Mouse (Mus musculus) left cerebral cortex, adult 18-20 months (tissue): Measurements from ENCODE around the gene Vps4a. TPM values are rescaled to one million over a fixed set of nuclear protein-coding genes. Genes with fewer than 3 reads are reported as not detected.

ENCODE experiments used
- DNase-seq, 2 experiments: peaks; one replicate each; pipeline ENCODE4 v3.0.0; 2021 to 2022; ENCODE audit warnings: low spot score in 2 of 2, mixed read lengths in 1 of 2
- total RNA-seq, 2 experiments: library from RNA; stranded (reverse); gene quantifications; 2 replicates each; pipeline ENCODE4 v1.2.3; 2021

The Vps4a gene
- total RNA-seq, 2 experiments from 2014 or later: 116 to 126 TPM

DNA sequence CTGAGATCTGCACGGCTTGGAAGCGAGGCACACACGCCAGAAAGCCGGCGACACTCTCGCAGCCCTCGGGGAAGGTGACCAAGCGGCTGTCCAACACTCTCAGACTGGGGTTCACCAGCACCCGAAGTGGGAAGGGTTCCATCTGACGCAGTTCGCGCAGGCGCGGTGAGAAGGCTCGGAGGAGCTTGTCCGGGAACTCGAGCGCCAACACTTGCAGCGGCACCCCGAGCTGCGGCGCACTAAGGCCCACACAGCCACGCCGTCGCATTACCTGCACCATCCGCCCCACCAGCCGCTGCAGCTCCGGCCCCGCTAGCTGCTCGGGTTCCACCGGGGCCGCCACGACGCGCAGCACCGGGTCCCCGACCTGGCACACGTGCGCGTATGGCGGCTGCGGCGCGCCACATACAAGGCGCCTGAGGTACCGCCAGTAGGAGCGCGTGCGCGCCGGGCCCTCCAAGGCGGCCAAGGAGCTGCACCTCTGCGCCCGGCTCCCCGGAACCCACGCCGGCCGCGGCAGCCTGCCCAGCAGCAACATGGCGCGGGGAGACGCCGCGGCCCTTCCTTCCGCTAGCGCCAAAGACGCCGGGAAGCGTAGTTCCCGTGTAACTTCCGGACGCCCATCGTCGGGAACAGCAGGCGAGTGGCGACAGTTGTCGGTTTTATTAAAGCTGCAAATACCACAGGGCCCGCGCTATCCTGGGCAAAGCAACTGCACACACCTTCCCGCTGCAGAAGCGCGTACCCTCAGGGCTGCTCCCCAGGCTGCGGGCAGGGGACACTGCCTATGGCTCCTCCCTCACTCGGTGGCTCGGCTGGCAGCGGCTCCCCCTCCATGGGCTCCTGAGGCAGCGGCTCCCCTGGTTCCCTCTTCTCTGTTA is 17.3 kb downstream of the Vps4a start, which contains the start of gene Pdf:
Gene Pdf (minus strand): TSS at position 554 of the 881 bp plus-strand sequence.
- peak; percentile 82 to 87 for DNase-seq

DNA sequence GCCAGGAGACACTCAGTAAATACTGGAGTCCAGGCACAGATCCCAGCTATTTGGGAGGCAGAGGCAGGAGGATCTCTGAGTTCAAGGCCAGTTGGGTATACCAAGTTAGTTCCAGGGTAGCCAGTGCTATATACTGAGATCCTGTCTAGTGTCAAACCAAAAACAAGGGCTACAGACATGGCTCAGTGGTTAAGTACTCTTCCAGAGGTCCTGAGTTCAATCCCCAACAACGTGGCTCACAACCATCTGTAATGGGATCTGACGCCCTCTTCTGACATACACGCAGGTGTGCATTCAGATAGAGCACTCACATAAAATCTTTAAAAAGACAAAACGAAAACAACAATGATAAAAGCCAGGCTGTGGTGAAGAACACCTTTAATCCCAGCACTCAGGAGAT is 18.5 kb downstream of the Vps4a start:
- no peak for DNase-seq

DNA sequence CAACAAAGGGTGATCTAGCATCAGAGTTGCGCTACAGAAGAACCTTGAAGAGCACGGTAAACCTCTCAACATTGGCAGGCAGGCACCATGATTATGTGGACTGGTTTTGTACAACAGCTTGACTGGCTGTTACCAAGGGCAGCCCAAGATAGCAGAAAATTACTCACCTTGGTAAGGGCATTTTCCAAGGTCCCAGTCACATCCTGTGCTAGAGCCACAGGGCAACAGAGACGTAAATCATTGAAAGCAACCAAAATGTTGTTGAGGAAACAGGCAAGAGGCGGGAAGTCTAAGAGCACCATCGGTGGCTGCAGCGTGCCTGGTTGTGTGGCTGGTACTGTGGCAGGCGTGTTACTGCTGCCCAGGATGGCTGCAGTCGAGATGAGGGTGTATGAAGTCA is 21.0 kb downstream of the Vps4a start:
- DNase-seq: no peak

DNA sequence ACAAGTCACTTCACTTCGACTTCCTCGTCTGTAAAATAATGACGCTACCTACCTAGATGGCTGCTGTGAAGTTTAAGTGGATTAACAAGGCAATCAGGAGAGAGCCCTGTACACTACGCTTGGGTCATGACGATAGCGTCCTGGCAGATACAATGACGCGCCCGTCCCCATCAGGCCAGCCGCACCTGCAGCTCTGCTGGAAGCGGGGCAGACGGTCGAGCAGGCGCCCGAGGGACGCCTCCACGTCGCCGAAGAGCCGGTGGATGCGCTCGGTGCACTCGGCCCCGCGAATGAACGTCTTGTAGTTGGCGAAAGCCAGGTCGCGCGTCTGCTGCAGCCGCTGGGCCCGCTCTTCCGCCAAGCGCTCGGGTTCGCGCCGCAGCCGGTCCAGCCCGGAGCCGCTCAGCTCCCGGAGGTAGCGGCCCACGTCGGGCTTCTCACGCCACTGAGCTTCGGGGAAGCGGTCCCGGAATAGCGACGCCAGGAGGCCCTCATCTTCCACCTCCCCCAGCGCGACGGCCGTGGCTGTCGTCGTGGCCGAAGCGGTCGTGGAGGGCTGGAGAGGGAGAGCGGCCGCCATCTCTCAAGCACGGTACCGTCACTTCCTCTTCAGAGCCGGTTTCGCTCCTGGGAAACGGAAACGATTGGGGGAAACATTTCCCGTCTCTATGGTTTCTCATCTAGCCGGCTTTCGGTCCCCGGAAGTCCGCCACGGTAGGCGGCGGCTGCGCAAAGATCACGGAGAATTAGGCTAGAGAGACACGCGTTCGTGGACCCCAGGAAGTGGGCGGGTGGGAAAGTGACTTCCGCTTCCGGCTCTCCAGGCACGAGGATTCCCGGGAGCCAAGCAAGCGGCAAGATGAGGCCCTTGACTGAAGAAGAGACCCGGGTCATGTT is 25.3 kb downstream of the Vps4a start, which contains the start of the genes Cog8 and Nip7:
Gene Cog8 (minus strand): TSS at position 614 of the 897 bp plus-strand sequence.
Gene Nip7 (plus strand): TSS at position 802 of the 897 bp plus-strand sequence.
- peak; percentile 96 to 98 for DNase-seq

DNA sequence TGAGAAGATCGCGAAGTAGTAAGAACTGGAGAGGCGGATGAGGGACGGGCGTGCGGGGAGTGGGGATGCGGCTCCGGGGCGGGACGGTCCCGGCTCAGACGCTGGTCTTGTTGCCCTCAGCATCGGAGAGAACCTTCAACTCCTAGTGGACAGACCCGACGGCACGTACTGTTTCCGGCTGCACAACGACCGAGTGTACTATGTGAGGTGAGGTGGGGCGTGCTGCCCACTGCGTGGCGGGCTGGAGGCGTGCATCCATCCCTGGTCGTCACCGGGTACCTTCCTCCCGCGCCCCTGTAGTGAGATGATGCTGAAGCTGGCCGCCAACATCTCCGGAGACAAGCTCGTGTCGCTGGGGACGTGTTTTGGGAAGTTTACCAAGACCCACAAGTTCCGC is 25.9 kb downstream of the Vps4a start:
- DNase-seq: no peak

DNA sequence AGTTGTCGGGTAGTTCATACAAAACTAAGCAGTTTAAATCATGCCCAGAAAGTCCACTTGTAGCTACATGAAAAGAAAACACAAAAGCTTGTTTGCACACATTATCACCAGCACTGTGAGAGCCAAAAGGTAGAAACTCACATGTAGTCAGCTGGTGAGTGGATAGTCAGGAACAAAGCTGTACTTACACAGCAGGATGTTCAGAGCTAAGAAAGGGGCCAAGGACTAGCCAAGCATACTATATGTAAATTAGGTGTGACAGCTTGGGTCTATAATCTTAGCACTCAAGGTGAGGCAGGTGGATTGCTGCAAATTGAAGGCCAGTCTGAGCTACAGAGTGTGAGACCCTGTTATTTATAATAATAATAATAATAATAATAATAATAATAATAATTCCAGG is 31.6 kb downstream of the Vps4a start:
- no peak for DNase-seq

DNA sequence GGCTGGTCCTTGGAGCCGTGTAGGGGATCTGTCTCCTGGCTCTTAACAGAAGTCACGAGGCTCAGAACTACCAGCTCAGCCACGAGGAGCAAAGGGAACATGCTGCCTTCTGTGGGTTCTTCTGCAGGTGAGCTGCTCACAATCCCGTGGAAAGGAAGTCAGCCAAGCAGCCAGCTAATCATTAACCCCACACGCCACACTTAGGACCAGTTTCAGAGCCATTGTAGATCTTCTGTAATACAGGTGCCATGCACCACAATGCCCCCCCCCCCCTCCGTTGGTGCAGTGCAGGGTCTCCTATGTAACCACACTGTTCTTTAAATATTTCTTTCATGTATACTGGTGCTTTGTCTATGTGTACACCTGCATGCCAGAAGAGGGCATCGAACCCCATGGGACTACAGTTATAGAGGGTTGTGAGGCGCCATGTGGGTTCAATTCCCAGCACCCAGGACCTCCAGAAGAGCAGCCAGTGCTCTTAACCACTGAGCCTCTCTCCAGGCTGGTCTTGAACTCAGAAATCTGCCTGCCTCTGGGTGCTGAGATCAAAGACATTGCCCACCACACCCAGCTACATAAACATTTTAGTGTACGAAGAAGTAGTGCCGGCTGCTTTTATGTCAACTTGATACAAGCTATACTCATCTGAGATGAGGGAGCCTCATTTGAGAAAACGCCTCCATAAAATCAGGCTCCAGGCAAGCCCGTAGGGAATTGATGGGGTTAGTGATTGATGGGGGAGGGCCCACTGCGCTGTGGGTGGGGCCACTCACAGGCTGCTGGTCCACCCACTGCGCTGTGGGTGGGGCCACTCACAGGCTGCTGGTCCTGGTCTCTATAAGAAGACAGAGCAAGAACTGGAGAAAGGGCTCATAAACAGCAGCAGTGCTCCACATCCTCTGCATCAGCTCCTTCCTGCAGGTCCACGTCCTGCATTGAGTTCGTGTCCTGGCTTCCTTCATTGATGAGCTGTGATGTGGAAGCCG is 34.8 kb downstream of the Vps4a start, which contains the start of gene Tmed6:
Gene Tmed6 (minus strand): TSS at position 134 of the 986 bp plus-strand sequence.
- no peak for DNase-seq

DNA sequence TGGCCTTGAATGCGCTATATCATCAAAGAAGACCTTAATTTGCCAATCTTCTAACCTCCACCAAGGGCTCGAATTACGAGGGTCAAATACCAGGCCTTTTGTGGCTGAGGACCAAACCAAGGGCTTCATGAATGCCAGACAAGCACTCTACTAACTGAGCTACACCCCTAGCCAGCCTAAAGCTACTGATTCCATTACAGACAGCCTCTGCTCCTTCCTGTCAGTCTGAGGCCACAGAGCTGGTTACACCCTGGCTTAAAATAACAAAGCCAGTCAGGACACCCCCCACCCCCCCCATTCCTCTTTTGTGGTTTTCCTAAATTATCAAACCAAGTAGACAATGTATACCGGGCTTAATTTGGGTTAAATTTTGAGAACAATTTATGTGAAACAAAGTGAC is 42.7 kb downstream of the Vps4a start:
- no peak for DNase-seq

DNA sequence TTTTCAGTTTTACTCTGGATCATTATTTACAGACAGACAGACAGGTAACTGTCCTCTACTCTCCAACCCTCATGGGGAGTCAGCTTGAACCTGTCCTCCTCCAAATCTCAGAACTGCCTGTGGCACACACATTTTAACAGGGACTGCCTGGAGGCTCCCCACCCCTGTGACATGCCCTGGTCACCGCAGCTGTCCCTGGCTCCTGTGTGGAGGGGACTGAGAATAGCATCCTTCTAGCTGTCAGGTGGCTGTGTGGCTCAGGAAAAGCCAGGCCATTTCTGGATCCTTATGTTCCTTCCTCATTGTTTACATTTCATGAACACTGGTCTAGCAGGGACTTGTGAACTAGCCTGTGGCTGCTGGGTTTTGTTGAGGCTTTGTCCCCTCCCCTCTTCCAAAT is 43.1 kb downstream of the Vps4a start:
- DNase-seq: no peak

DNA sequence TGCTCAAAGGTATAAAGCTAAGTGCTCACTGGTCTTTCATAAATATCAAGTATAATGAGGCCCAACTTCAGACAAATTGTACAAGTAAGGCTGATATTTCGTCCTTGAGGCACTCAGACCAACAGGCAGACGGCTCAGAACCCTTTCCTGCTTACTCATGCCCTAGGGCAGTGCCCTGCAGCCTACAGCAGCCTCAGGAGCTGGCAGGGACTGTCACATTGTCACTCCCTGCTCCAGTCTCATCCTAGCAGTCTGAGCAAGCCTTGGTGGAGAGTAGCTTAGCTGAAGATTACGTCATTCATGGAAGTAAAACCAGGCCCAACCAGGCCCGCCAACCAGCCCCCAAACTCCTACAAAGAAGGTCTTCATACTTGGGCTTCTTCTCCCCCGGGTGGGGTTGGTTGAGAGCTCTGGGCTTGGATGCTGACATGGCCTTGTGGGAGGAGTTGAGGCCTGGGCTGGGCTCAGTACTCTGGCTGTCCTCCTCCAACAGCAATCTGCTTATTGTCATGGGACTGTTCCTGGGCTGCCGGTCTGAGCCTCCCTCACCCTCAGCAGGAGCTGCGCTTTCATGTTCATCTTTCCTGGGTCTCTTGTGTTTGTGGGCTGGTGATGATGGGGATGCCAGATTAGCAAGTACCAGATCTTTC is 45.3 kb downstream of the Vps4a start:
- no peak for DNase-seq

DNA sequence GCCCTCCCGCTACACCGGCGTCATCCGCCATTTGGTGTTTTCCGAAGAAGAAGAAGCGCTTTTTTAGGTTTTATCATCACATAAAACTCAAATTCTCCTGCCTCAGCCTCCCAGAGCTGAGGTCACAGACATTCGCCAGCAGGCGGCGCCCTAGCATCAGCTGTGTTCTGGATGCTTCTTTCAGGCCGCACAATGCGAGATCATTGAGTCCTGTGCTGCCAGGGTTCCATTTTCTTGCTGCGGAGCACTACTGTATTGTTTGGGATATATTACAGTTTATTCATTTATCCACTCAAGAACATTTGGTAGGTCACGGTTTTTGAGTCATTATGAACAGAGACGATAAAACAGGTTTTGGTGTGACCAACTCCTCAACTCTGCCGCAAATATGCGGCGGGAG is 54.3 kb downstream of the Vps4a start:
- no peak for DNase-seq

DNA sequence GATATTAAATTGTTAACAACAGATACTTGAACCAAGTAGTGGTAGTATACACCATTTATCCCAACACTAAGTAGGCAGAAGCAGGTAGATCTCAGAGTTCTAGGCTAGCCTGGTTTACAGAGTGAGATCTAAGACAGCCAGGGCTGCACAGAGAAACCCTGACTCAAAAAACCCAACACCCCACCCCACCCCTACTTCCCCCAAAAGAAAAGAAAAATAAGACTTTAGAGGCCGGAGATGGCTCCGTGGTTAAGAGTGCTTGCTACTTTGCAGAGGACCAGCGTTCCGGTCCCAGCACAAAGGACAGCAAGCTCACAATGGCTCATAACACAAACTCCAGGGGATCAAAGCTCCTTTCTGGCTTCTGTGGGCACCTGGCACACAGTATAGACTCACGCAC is 55.0 kb downstream of the Vps4a start:
- no peak for DNase-seq

DNA sequence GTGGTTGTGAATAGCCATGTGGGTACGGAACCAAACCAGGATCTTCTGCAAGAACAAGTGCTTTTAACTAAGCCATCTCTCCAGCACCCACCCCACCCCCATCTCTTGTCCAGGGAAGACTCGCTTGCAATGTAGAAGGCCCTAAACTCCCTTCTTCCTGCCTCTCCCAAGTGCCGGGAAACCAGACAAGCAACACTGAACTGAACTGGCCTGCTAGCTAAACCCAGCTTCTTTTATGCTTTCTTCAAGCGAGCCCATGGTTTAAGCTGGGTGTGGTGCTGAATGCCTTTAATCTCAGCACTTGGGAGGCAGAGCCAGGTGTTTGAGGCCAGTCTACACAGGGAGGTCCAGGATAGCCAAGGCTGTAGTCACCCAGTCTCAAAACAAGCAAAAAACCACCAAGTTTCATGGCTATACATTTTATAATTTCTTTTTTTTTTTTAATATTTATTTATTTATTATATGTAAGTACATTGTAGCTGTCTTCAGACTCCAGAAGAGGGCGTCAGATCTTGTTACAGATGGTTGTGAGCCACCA is 57.6 kb downstream of the Vps4a start:
- no peak for DNase-seq

DNA sequence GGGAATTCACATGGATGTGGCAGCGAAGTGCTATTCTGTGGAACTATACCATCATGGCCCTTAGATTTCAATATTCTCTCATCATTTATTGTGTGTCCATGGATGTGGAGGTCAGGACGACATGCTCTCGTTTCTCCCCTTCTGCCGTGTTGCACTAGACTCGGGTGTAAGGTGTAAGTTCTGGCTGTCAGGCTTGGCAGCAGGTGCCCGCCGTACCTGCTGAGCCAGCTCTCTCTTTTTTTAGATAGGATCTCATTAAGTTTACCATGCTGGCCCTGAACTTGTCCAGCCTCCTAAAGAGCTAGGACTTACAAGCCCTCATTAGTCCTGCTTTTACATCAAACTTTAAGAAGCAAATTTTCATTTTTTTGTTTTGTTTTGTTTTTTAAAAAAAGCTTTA is 59.5 kb downstream of the Vps4a start:
- no peak for DNase-seq

Other genes starting within 250 kb of the Vps4a start
- 1 to 10 TPM; 1.1 to 2.0 TPM for gene Has3, start 161.0 kb upstream of the Vps4a start, total RNA-seq
- 10 to 100 TPM; 36.9 to 40.8 TPM for gene Utp4, start 137.6 kb upstream of the Vps4a start, total RNA-seq
- gene Sntb2, start 95.5 kb upstream of the Vps4a start, total RNA-seq: 10 to 100 TPM; 20.8 to 21.3 TPM
- gene Pdf, start 17.4 kb downstream of the Vps4a start, total RNA-seq: 10 to 100 TPM; 23.8 to 26.3 TPM
- 10 to 100 TPM; 25.6 to 27.8 TPM for gene Cog8, start 25.5 kb downstream of the Vps4a start, total RNA-seq
- gene Nip7, start 25.7 kb downstream of the Vps4a start, total RNA-seq: 10 to 100 TPM; 43.2 to 44.9 TPM
- gene Tmed6, start 34.4 kb downstream of the Vps4a start, total RNA-seq: not detected
- gene Terf2, start 65.3 kb downstream of the Vps4a start, total RNA-seq: 10 to 100 TPM; 37.2 to 39.0 TPM
- gene Cyb5b, start 119.4 kb downstream of the Vps4a start, total RNA-seq: 10 to 100 TPM; 95.1 to 98.8 TPM